Mouse (Mus musculus) midbrain, embryonic 14.5 days (tissue): ENCODE measurements around the gene Spout1. TPM values are rescaled to one million over a fixed set of nuclear protein-coding genes. Genes with fewer than 3 reads are reported as not detected.
A peak's percentile ranks its signal among the peaks of the same experiment; 100 is the strongest.
"Not testable (repeated sequence)": the region's sequence is repeated elsewhere in the genome, so short reads cannot be mapped to it uniquely, and the experiment has no call there.

Experiments used
- ATAC-seq: fragments of 200-750 bp; cut with Nextera tagmentation; 2 replicates; pipeline ENCODE4 v1.8.0; 2017; ENCODE audit warnings: moderate number of reproducible peaks, moderate library complexity; ENCODE audit not compliant: low FRiP score, low TSS enrichment
- DNase-seq: peaks from one replicate; pipeline ENCODE4 v3.0.0-alpha.2; 2015
- H3K27ac ChIP-seq: fragments of 300-500 bp; sonication (generic); replicated peaks from 2 replicates; pipeline ENCODE4 v1.5.1; 2014; ENCODE audit warnings: mild to moderate bottlenecking, low read depth, low read length, moderate library complexity
- H3K27me3 ChIP-seq: fragments of 300-500 bp; sonication (generic); 2 replicates; pipeline ENCODE4 v1.6.1; 2014; ENCODE audit warnings: low read length, control low read depth, mixed read lengths; ENCODE audit not compliant: control insufficient read depth, insufficient read depth
- H3K36me3 ChIP-seq: fragments of 300-500 bp; sonication (generic); 2 replicates; pipeline ENCODE4 v1.6.1; 2014; ENCODE audit warnings: low read length, control low read depth; ENCODE audit not compliant: control insufficient read depth, insufficient read depth
- H3K4me1 ChIP-seq: fragments of 300-500 bp; sonication (generic); 2 replicates; pipeline ENCODE4 v1.6.1; 2014; ENCODE audit warnings: mild to moderate bottlenecking, antibody characterized with exemption, low read length, control low read depth; ENCODE audit not compliant: control insufficient read depth, insufficient read depth
- H3K4me2 ChIP-seq: fragments of 300-500 bp; sonication (generic); 2 replicates; pipeline ENCODE4 v1.6.1; 2014; ENCODE audit warnings: mild to moderate bottlenecking, low read length, moderate library complexity
- H3K4me3 ChIP-seq: fragments of 300-500 bp; sonication (generic); replicated peaks from 2 replicates; pipeline ENCODE4 v1.5.1; 2014; ENCODE audit warnings: low read depth, low read length
- H3K9ac ChIP-seq: fragments of 300-500 bp; sonication (generic); replicated peaks from 2 replicates; pipeline ENCODE4 v1.6.1; 2014; ENCODE audit warnings: mild to moderate bottlenecking, low read length, moderate library complexity
- H3K9me3 ChIP-seq: fragments of 300-500 bp; sonication (generic); 2 replicates; pipeline ENCODE4 v1.6.1; 2016; ENCODE audit warnings: low read length, control low read depth, mixed read lengths; ENCODE audit not compliant: control insufficient read depth
- WGBS: fragments of 180-500 bp; shearing (Covaris S2); extraction: QIAGEN DNeasy Blood & Tissue Kit; methylation state at CpG from one replicate; pipeline ENCODE4 v1.1.7; 2014; 5-methylcytosine and 5-hydroxymethylcytosine counted together
- polyA plus RNA-seq: library from polyadenylated mRNA; unstranded; fragments of >200 nt; fragmentation: Nextera tagmentation; extraction: Ambion mirVana; gene quantifications from 2 replicates; pipeline ENCODE4 v1.2.1, GENCODE M21; 2014

Gene Spout1
- polyA plus RNA-seq, 1 experiment from 2014 or later, result 52.8 TPM

- Histone ChIP-seq H3K27me3 (no peaks in the 10 kb centered on the region), H3K4me1 (peaks cover 12% of the 10 kb centered on the region), H3K36me3 (peaks cover 39% of the 10 kb centered on the region), H3K27ac (no peak overlapping the region), H3K9ac (no peak overlapping the region), H3K9me3 (no peaks in the 10 kb centered on the region), H3K4me3 (no peak overlapping the region), H3K4me2 (no peak overlapping the region)
- no peak for ATAC-seq
- DNase-seq, result no peak
- 96% methylated on average over 20 of the region's 20 CpGs for WGBS
Observed at GRCm38 (mm10) chr2:30173541-30174240, 4.6 kb downstream of the Spout1 start.

GRCm38 (mm10) chr2:30171997-30172382, 6.3 kb downstream of the Spout1 start:
- Histone ChIP-seq H3K27ac (peak overlapping the region; percentile 92), H3K4me1 (peaks cover 5% of the 10 kb centered on the region; the same call in 1 of the 2 replicates), H3K9me3 (no peaks in the 10 kb centered on the region), H3K4me3 (peak overlapping the region; percentile 61), H3K27me3 (no peaks in the 10 kb centered on the region), H3K36me3 (peaks cover 39% of the 10 kb centered on the region), H3K4me2 (peak overlapping the region; percentile 94), H3K9ac (peak overlapping the region; percentile 65)
- peak; percentile 49 for DNase-seq
- WGBS, result 2% methylated on average over 19 of the region's 19 CpGs
- ATAC-seq, result peak; percentile 40

- H3K9ac ChIP-seq, result peak within 1 kb of the TSS; percentile 65
- H3K27me3 ChIP-seq, result no peaks in the 10 kb centered on the region
- peak within 1 kb of the TSS; percentile 61 for H3K4me3 ChIP-seq
- ATAC-seq (peak; percentile 93), DNase-seq (peak; percentile 94)
- WGBS, result under 1% methylated on average over 75 of the region's 75 CpGs
- peak within 1 kb of the TSS; percentile 92 for H3K27ac ChIP-seq
- H3K4me2 ChIP-seq, result peak within 1 kb of the TSS; percentile 94
- no peaks in the 10 kb centered on the region for H3K9me3 ChIP-seq
- H3K36me3 ChIP-seq, result peaks cover 38% of the 10 kb centered on the region
- peaks cover 5% of the 10 kb centered on the region; the same call in 1 of the 2 replicates for H3K4me1 ChIP-seq
Observed at GRCm38 (mm10) chr2:30171371-30171996, 6.8 kb downstream of the Spout1 start, which contains the start of gene Endog. Endog (plus strand) TSS chr2:30171493.

GRCm38 (mm10) chr2:30166677-30167076, 11.6 kb downstream of the Spout1 start:
- Histone ChIP-seq H3K4me2 (no peak overlapping the region), H3K27ac (no peak overlapping the region), H3K9me3 (no peaks in the 10 kb centered on the region), H3K27me3 (no peaks in the 10 kb centered on the region), H3K36me3 (no peaks in the 10 kb centered on the region), H3K4me1 (no peaks in the 10 kb centered on the region), H3K4me3 (no peak overlapping the region), H3K9ac (no peak overlapping the region)
- 56% methylated on average over 4 of the region's 4 CpGs for WGBS
- ATAC-seq (no peak), DNase-seq (no peak)

GRCm38 (mm10) chr2:30164340-30164932, 13.8 kb downstream of the Spout1 start:
- Histone ChIP-seq H3K4me1 (no peaks in the 10 kb centered on the region), H3K36me3 (no peaks in the 10 kb centered on the region), H3K9ac (no peak overlapping the region), H3K4me2 (no peak overlapping the region), H3K27ac (no peak overlapping the region), H3K9me3 (no peaks in the 10 kb centered on the region), H3K27me3 (no peaks in the 10 kb centered on the region), H3K4me3 (no peak overlapping the region)
- 59% methylated on average over 9 of the region's 9 CpGs for WGBS
- DNase-seq, result no peak
- ATAC-seq, result no peak

- peak; percentile 85 for DNase-seq
Observed at GRCm38 (mm10) chr2:30161809-30162208, 16.4 kb downstream of the Spout1 start.

GRCm38 (mm10) chr2:30159871-30160270, 18.4 kb downstream of the Spout1 start:
- not testable (repeated sequence) for H3K4me1 ChIP-seq, H3K4me2 ChIP-seq, ATAC-seq

More at GRCm38 (mm10) chr2:30161809-30162208, 16.4 kb downstream of the Spout1 start:
- no peak for ATAC-seq
- no peak overlapping the region for H3K4me2 ChIP-seq
- H3K9ac ChIP-seq, result no peak overlapping the region
- no peaks in the 10 kb centered on the region for H3K27me3 ChIP-seq
- H3K9me3 ChIP-seq, result no peaks in the 10 kb centered on the region
- H3K27ac ChIP-seq, result no peak overlapping the region
- no peaks in the 10 kb centered on the region for H3K36me3 ChIP-seq
- no peak overlapping the region for H3K4me3 ChIP-seq
- no peaks in the 10 kb centered on the region for H3K4me1 ChIP-seq

GRCm38 (mm10) chr2:30152616-30153015, 25.6 kb downstream of the Spout1 start:
- WGBS, result 70% methylated on average over 8 of the region's 8 CpGs
- Histone ChIP-seq H3K9ac (no peak overlapping the region), H3K9me3 (no peaks in the 10 kb centered on the region), H3K27ac (no peak overlapping the region), H3K36me3 (peaks cover 37% of the 10 kb centered on the region), H3K4me3 (no peak overlapping the region), H3K27me3 (no peaks in the 10 kb centered on the region), H3K4me1 (no peaks in the 10 kb centered on the region), H3K4me2 (no peak overlapping the region)
- DNase-seq, result no peak
- ATAC-seq, result no peak

More at GRCm38 (mm10) chr2:30159871-30160270, 18.4 kb downstream of the Spout1 start:
- H3K9me3 ChIP-seq, H3K9ac ChIP-seq, H3K36me3 ChIP-seq, DNase-seq, H3K27me3 ChIP-seq, H3K4me3 ChIP-seq, H3K27ac ChIP-seq: not testable (repeated sequence)
- WGBS, result 88% methylated on average over 7 of the region's 10 CpGs
